22 mouse cellular contexts compared by ENCODE assay signal in the genomic region with DNA sequence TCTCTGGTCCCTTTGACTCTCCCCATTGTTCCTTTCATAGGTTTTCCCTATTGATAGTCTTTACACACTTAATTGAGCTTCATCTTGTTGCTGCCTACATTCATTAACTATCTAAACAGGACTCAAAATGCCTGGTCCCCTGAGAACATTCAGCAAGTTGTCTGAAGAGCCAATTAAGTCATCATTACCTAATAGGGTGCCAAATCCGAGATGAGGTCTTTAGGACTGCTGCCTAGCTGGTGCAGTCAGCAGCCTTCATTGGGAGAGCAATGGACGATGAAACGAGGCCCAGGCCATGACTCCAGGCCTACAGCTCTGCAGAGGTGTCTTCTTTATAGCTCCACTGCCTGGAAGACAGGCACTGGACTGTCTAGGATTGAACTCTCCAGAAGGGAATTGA.
DNase-seq lines count a peak whose midpoint lies in the region; ATAC-seq and TF ChIP-seq lines count a peak whose summit lies in the region.
"Had no signal": no experiment of that assay in that cellular context is flagged by ENCODE, and none has a peak within 500 bp of the region (broad histone marks: within the 10 kb centered on the region; RNA-seq: fewer than 3 reads in every experiment).

No protein-coding gene starts in this region.

- no peak for TF ChIP-seq POLR2A in brain, embryonic 14.5 days (IDR thresholded peaks at IDR 0.05; ENCODE audit: borderline replicate concordance, extremely low read depth, insufficient read depth, insufficient read length, poor library complexity, severe bottlenecking)

- H3K4me1 ChIP-seq in forebrain, embryonic 14.5 days (ENCODE audit: control insufficient read depth, insufficient read depth, low read length), result peaks cover 6% of the 10 kb centered on the region; the same call in 1 of the 2 replicates
- peaks cover 9% of the 10 kb centered on the region for H3K4me1 ChIP-seq in forebrain, embryonic 10.5 days
- no peaks in the 10 kb centered on the region for H3K4me1 ChIP-seq in hindbrain, embryonic 14.5 days (replicated peaks; ENCODE audit: control insufficient read depth, insufficient read depth, low read length)
- H3K4me1 ChIP-seq in hindbrain, embryonic 11.5 days (replicated peaks; ENCODE audit: control insufficient read depth, insufficient read depth, low read length), result no peaks in the 10 kb centered on the region
- no peaks in the 10 kb centered on the region for H3K4me1 ChIP-seq in midbrain, embryonic 14.5 days (ENCODE audit: control insufficient read depth, insufficient read depth, low read length)
- H3K4me1 ChIP-seq in midbrain, embryonic 10.5 days, result 0 out of 2 replicates have a peak, but pooled peaks cover 3% of the 10 kb centered on the region
- H3K4me1 ChIP-seq: embryonic facial prominence, embryonic 13.5 days had no signal

- no peak overlapping the region for H3K4me3 ChIP-seq in forebrain, embryonic 14.5 days (ENCODE audit: low read depth, low read length)
- no peak overlapping the region for H3K4me3 ChIP-seq in forebrain, embryonic 10.5 days
- no peak overlapping the region for H3K4me3 ChIP-seq in hindbrain, embryonic 14.5 days (replicated peaks; ENCODE audit: low read length)
- H3K4me3 ChIP-seq in hindbrain, embryonic 11.5 days (ENCODE audit: low read depth, low read length), result no peak overlapping the region
- no peak overlapping the region for H3K4me3 ChIP-seq in midbrain, embryonic 14.5 days (replicated peaks; ENCODE audit: low read depth, low read length)
- no peak overlapping the region for H3K4me3 ChIP-seq in midbrain, embryonic 10.5 days
- H3K4me3 ChIP-seq: embryonic facial prominence, embryonic 10.5 days; embryonic facial prominence, embryonic 13.5 days; erythroblast, embryonic 14.5 days; heart, adult 2 months; heart, embryonic 10.5 days had no signal

- 3% methylated on average over 3 of the region's 3 CpGs for WGBS in forebrain, embryonic 14.5 days
- WGBS in forebrain, embryonic 10.5 days, result 21% methylated on average over 3 of the region's 3 CpGs
- 30% methylated on average over 3 of the region's 3 CpGs for WGBS in hindbrain, embryonic 14.5 days
- 34% methylated on average over 3 of the region's 3 CpGs for WGBS in hindbrain, embryonic 11.5 days
- WGBS in midbrain, embryonic 14.5 days, result 14% methylated on average over 3 of the region's 3 CpGs
- 35% methylated on average over 3 of the region's 3 CpGs for WGBS in midbrain, embryonic 10.5 days

- H3K27ac ChIP-seq in forebrain, embryonic 14.5 days (ENCODE audit: low read depth, low read length), result no peak overlapping the region
- H3K27ac ChIP-seq in forebrain, embryonic 10.5 days, result no peak overlapping the region
- no peak overlapping the region for H3K27ac ChIP-seq in hindbrain, embryonic 14.5 days
- no peak overlapping the region for H3K27ac ChIP-seq in hindbrain, embryonic 11.5 days (ENCODE audit: low read depth, low read length)
- no peak overlapping the region for H3K27ac ChIP-seq in midbrain, embryonic 14.5 days (replicated peaks; ENCODE audit: low read depth, low read length)
- H3K27ac ChIP-seq in midbrain, embryonic 10.5 days (replicated peaks), result no peak overlapping the region
- H3K27ac ChIP-seq: embryonic facial prominence, embryonic 10.5 days; embryonic facial prominence, embryonic 13.5 days; heart, adult 2 months; heart, embryonic 10.5 days had no signal

- H3K27me3 ChIP-seq in forebrain, embryonic 14.5 days (replicated peaks; ENCODE audit: control insufficient read depth, insufficient read depth, low read length), result no peaks in the 10 kb centered on the region
- H3K27me3 ChIP-seq in forebrain, embryonic 10.5 days (ENCODE audit: poor library complexity, severe bottlenecking), result no peaks in the 10 kb centered on the region
- H3K27me3 ChIP-seq in hindbrain, embryonic 14.5 days (ENCODE audit: control insufficient read depth, insufficient read depth, low read length), result no peaks in the 10 kb centered on the region
- no peaks in the 10 kb centered on the region for H3K27me3 ChIP-seq in hindbrain, embryonic 11.5 days (ENCODE audit: control insufficient read depth, insufficient read depth, low read length)
- no peaks in the 10 kb centered on the region for H3K27me3 ChIP-seq in midbrain, embryonic 14.5 days (ENCODE audit: control insufficient read depth, insufficient read depth, low read length)
- no peaks in the 10 kb centered on the region for H3K27me3 ChIP-seq in midbrain, embryonic 10.5 days (ENCODE audit: low read depth, poor library complexity, severe bottlenecking)
- H3K27me3 ChIP-seq: embryonic facial prominence, embryonic 13.5 days had no signal

- no peak for TF ChIP-seq CTCF in brain, embryonic 14.5 days (IDR thresholded peaks at IDR 0.05; ENCODE audit: borderline replicate concordance, extremely low read depth, insufficient read depth, insufficient read length)

- no peaks in the 10 kb centered on the region for H3K36me3 ChIP-seq in forebrain, embryonic 14.5 days (ENCODE audit: control insufficient read depth, insufficient read depth, low read length)
- no peaks in the 10 kb centered on the region for H3K36me3 ChIP-seq in forebrain, embryonic 10.5 days (replicated peaks)
- no peaks in the 10 kb centered on the region for H3K36me3 ChIP-seq in hindbrain, embryonic 14.5 days (replicated peaks; ENCODE audit: control insufficient read depth, insufficient read depth)
- no peaks in the 10 kb centered on the region for H3K36me3 ChIP-seq in hindbrain, embryonic 11.5 days (ENCODE audit: control insufficient read depth, insufficient read depth, low read length)
- no peaks in the 10 kb centered on the region for H3K36me3 ChIP-seq in midbrain, embryonic 14.5 days (ENCODE audit: control insufficient read depth, insufficient read depth, low read length)
- H3K36me3 ChIP-seq in midbrain, embryonic 10.5 days, result no peaks in the 10 kb centered on the region
- H3K36me3 ChIP-seq: embryonic facial prominence, embryonic 10.5 days; embryonic facial prominence, embryonic 13.5 days; heart, embryonic 10.5 days had no signal

- peak; percentile 42; the same call in 1 of the 2 replicates for ATAC-seq in forebrain, embryonic 14.5 days
- ATAC-seq in hindbrain, embryonic 14.5 days (ENCODE audit: low FRiP score), result peak; percentile 31; the same call in 1 of the 2 replicates
- no peak for ATAC-seq in hindbrain, embryonic 11.5 days (ENCODE audit: low FRiP score)
- ATAC-seq in midbrain, embryonic 14.5 days (ENCODE audit: low FRiP score, low TSS enrichment), result no peak
- ATAC-seq: CD4-positive, CD25-positive, alpha-beta regulatory T cell, adult 4 months; intestine, postnatal 0 days had no signal

- no peak overlapping the region for H3K4me2 ChIP-seq in forebrain, embryonic 14.5 days (ENCODE audit: low read length)
- H3K4me2 ChIP-seq in hindbrain, embryonic 14.5 days (replicated peaks), result no peak overlapping the region
- H3K4me2 ChIP-seq in hindbrain, embryonic 11.5 days (replicated peaks; ENCODE audit: low read depth, low read length), result no peak overlapping the region
- no peak overlapping the region for H3K4me2 ChIP-seq in midbrain, embryonic 14.5 days (ENCODE audit: low read length)
- H3K4me2 ChIP-seq: embryonic facial prominence, embryonic 13.5 days had no signal

- H3K9ac ChIP-seq in forebrain, embryonic 14.5 days (ENCODE audit: low read length), result no peak overlapping the region
- H3K9ac ChIP-seq in hindbrain, embryonic 14.5 days, result no peak overlapping the region
- H3K9ac ChIP-seq in hindbrain, embryonic 11.5 days (ENCODE audit: low read depth, low read length), result no peak overlapping the region
- H3K9ac ChIP-seq in midbrain, embryonic 14.5 days (replicated peaks; ENCODE audit: low read length), result no peak overlapping the region
- H3K9ac ChIP-seq: embryonic facial prominence, embryonic 13.5 days had no signal

- no peaks in the 10 kb centered on the region for H3K9me3 ChIP-seq in forebrain, embryonic 14.5 days (replicated peaks; ENCODE audit: control insufficient read depth, low read length)
- H3K9me3 ChIP-seq in forebrain, embryonic 10.5 days, result no peaks in the 10 kb centered on the region
- no peaks in the 10 kb centered on the region for H3K9me3 ChIP-seq in hindbrain, embryonic 14.5 days (ENCODE audit: control insufficient read depth, low read length)
- no peaks in the 10 kb centered on the region for H3K9me3 ChIP-seq in hindbrain, embryonic 11.5 days (ENCODE audit: control insufficient read depth, low read length)
- H3K9me3 ChIP-seq in midbrain, embryonic 14.5 days (ENCODE audit: control insufficient read depth, low read length), result no peaks in the 10 kb centered on the region
- H3K9me3 ChIP-seq in midbrain, embryonic 10.5 days (replicated peaks), result no peaks in the 10 kb centered on the region
- H3K9me3 ChIP-seq: embryonic facial prominence, embryonic 10.5 days; embryonic facial prominence, embryonic 13.5 days; heart, embryonic 10.5 days had no signal

- peak; percentile 39 for DNase-seq in forebrain, embryonic 14.5 days (ENCODE audit: low spot score)
- DNase-seq in forebrain, embryonic 10.5 days (ENCODE audit: extremely low spot score, low spot score), result no peak
- DNase-seq in hindbrain, embryonic 14.5 days (ENCODE audit: low spot score), result no peak
- DNase-seq in hindbrain, embryonic 11.5 days (ENCODE audit: low spot score), result no peak
- peak; percentile 33 for DNase-seq in midbrain, embryonic 14.5 days
- no peak for DNase-seq in midbrain, embryonic 10.5 days (ENCODE audit: low spot score)
- DNase-seq in brain, embryonic 14.5 days (ENCODE audit: low read depth), result peak; percentile 67
- DNase-seq in thymus, postnatal 0 days (ENCODE audit: low spot score), result no peak
- DNase-seq: adrenal gland, adult 2 months; adrenal gland, postnatal 14 days; cerebellum, adult 11-12 months; cerebellum, adult 8-10 months; cerebellum, postnatal 36 days; embryo, embryonic 11 days; gastrocnemius, postnatal 25 days; heart, adult 2 months had no signal

Comparison
In these comparisons a context has a peak if more than half of its experiments do, and no peak if none do; other contexts are left out.
1. ATAC-seq: peak in forebrain, embryonic 14.5 days (single experiment) and hindbrain, embryonic 14.5 days (single experiment); none in hindbrain, embryonic 11.5 days (single experiment) and midbrain, embryonic 14.5 days (single experiment).
2. DNase-seq: peak in forebrain, embryonic 14.5 days (single experiment), midbrain, embryonic 14.5 days (single experiment) and brain, embryonic 14.5 days (single experiment); none in forebrain, embryonic 10.5 days (single experiment), hindbrain, embryonic 14.5 days (single experiment), hindbrain, embryonic 11.5 days (single experiment), midbrain, embryonic 10.5 days (single experiment) and thymus, postnatal 0 days (single experiment).